Mouse (Mus musculus) MEL (cell line): Measurements from ENCODE around the gene Madd. TPM values are rescaled to one million over a fixed set of nuclear protein-coding genes. Genes with fewer than 3 reads are reported as not detected.
A peak's percentile ranks its signal among the peaks of the same experiment; 100 is the strongest.

Experiments used
- DNase-seq: peaks from one replicate; pipeline ENCODE4 v3.0.0; 2011; ENCODE audit warnings: low read depth, low spot score
- H3K27ac ChIP-seq: 2 replicates; pipeline ENCODE4 v1.5.1; 2012; ENCODE audit warnings: low read depth, mild to moderate bottlenecking, control low read depth, low read length, moderate library complexity; ENCODE audit not compliant: control insufficient read depth
- H3K27me3 ChIP-seq, 2 experiments: fragments of 150-350 bp in 1 of 2; sonication (generic) in 1 of 2; 2 replicates each; pipeline ENCODE4 v1.6.1; 2012; ENCODE audit warnings: low read length in 2 of 2, mild to moderate bottlenecking in 2 of 2, improper control_type of control experiment in 1 of 2, moderate library complexity in 1 of 2; ENCODE audit not compliant: insufficient read depth in 2 of 2, control insufficient read depth in 1 of 2
- H3K36me3 ChIP-seq, 2 experiments: 2 replicates each; pipeline ENCODE4 v1.6.1; 2012 to 2014; ENCODE audit warnings: low read length in 2 of 2, improper control_type of control experiment in 1 of 2, inconsistent platforms in 1 of 2, mild to moderate bottlenecking in 1 of 2; ENCODE audit not compliant: insufficient read depth in 2 of 2, control insufficient read depth in 1 of 2
- H3K4me1 ChIP-seq, 2 experiments: fragments of 150-350 bp in 1 of 2; sonication (generic) in 1 of 2; 2 replicates each; pipeline ENCODE4 v1.6.1; 2012; ENCODE audit warnings: low read length in 2 of 2, improper control_type of control experiment in 1 of 2, mild to moderate bottlenecking in 1 of 2; ENCODE audit not compliant: insufficient read depth in 2 of 2, control insufficient read depth in 1 of 2
- H3K4me3 ChIP-seq, 2 experiments: fragments of 150-350 bp in 1 of 2; sonication (generic) in 1 of 2; 2 replicates each; pipeline ENCODE4 v1.5.1; 2012; ENCODE audit warnings: low read depth in 2 of 2, low read length in 2 of 2, mild to moderate bottlenecking in 2 of 2, moderate library complexity in 2 of 2, control low read depth in 1 of 2, improper control_type of control experiment in 1 of 2; ENCODE audit not compliant: control insufficient read depth in 1 of 2, insufficient read depth in 1 of 2
- H3K79me2 ChIP-seq: 2 replicates; pipeline ENCODE4 v1.6.1; 2012; ENCODE audit warnings: mild to moderate bottlenecking, low read length, moderate library complexity; ENCODE audit not compliant: control insufficient read depth, poor library complexity, insufficient read depth
- H3K9ac ChIP-seq: 2 replicates; pipeline ENCODE4 v1.6.1; 2012; ENCODE audit warnings: low read depth, mild to moderate bottlenecking, control low read depth, low read length, moderate library complexity; ENCODE audit not compliant: control insufficient read depth, poor library complexity, severe bottlenecking
- H3K9me3 ChIP-seq: fragments of 150-350 bp; sonication (generic); replicated peaks from 2 replicates; pipeline ENCODE4 v1.6.1; 2012; ENCODE audit warnings: mild to moderate bottlenecking, low read length, improper control_type of control experiment, moderate library complexity; ENCODE audit not compliant: insufficient read depth
- CHD1 ChIP-seq: IDR thresholded peaks from 2 replicates; pipeline ENCODE4 v1.6.1; 2012; ENCODE audit warnings: low read depth, mild to moderate bottlenecking, inconsistent platforms, low read length, improper control_type of control experiment
- CHD2 ChIP-seq: IDR thresholded peaks from 2 replicates; pipeline ENCODE4 v1.6.1; 2011; ENCODE audit warnings: low read length, improper control_type of control experiment
- E2F4 ChIP-seq: IDR thresholded peaks from 2 replicates; pipeline ENCODE4 v1.6.1; 2011; ENCODE audit warnings: low read depth, low read length, improper control_type of control experiment, borderline replicate concordance
- ELF1 ChIP-seq: IDR thresholded peaks from 2 replicates; pipeline ENCODE4 v1.6.1; 2014; ENCODE audit warnings: low read depth, mild to moderate bottlenecking, inconsistent platforms, low read length, improper control_type of control experiment, moderate library complexity
- GATA1 ChIP-seq: IDR thresholded peaks from 2 replicates; pipeline ENCODE4 v1.6.1; 2011; ENCODE audit warnings: low read depth, low read length, improper control_type of control experiment
- MAFK ChIP-seq: IDR thresholded peaks from 2 replicates; pipeline ENCODE4 v1.6.1; 2011; ENCODE audit warnings: low read depth, mild to moderate bottlenecking, low read length, improper control_type of control experiment, borderline replicate concordance
- MAZ ChIP-seq: IDR thresholded peaks from 2 replicates; pipeline ENCODE4 v1.6.1; 2012; ENCODE audit warnings: low read depth, mild to moderate bottlenecking, inconsistent platforms, low read length, improper control_type of control experiment
- MYC ChIP-seq: IDR thresholded peaks from 2 replicates; pipeline ENCODE4 v1.6.1; 2011; ENCODE audit warnings: low read depth, mild to moderate bottlenecking, low read length, improper control_type of control experiment, moderate library complexity
- NRF1 ChIP-seq: IDR thresholded peaks from 2 replicates; pipeline ENCODE4 v1.6.1; 2014; ENCODE audit warnings: low read depth, mild to moderate bottlenecking, inconsistent platforms, low read length, improper control_type of control experiment, moderate library complexity; ENCODE audit not compliant: poor library complexity, insufficient read depth, severe bottlenecking
- POLR2A ChIP-seq, 2 experiments: IDR thresholded peaks; 2 replicates each; pipeline ENCODE4 v1.6.1; 2011 to 2012; ENCODE audit warnings: low read length in 2 of 2, mild to moderate bottlenecking in 2 of 2, control low read depth in 1 of 2, improper control_type of control experiment in 1 of 2, low read depth in 1 of 2, moderate library complexity in 1 of 2; ENCODE audit not compliant: control insufficient read depth in 1 of 2, insufficient read depth in 1 of 2, poor library complexity in 1 of 2
- POLR2AphosphoS2 ChIP-seq: IDR thresholded peaks from 2 replicates; pipeline ENCODE4 v1.6.1; 2011; ENCODE audit warnings: low read length, improper control_type of control experiment
- POLR2AphosphoS5 ChIP-seq: IDR thresholded peaks from 2 replicates; pipeline ENCODE4 v1.6.1; 2012; ENCODE audit warnings: low read depth, borderline replicate concordance, mild to moderate bottlenecking, inconsistent platforms, low read length, moderate library complexity, mixed read lengths
- SMC3 ChIP-seq: IDR thresholded peaks from 2 replicates; pipeline ENCODE4 v1.6.1; 2011; ENCODE audit warnings: low read depth, low read length, improper control_type of control experiment
- TAL1 ChIP-seq: IDR thresholded peaks from 2 replicates; pipeline ENCODE4 v1.6.1; 2012; ENCODE audit warnings: mild to moderate bottlenecking, inconsistent platforms, low read length, moderate library complexity, mixed read lengths
- TCF12 ChIP-seq: IDR thresholded peaks from 2 replicates; pipeline ENCODE4 v1.6.1; 2014; ENCODE audit warnings: low read depth, mild to moderate bottlenecking, inconsistent platforms, low read length, improper control_type of control experiment, moderate library complexity
- UBTF ChIP-seq: IDR thresholded peaks from 2 replicates; pipeline ENCODE4 v1.6.1; 2012; ENCODE audit warnings: low read depth, mild to moderate bottlenecking, inconsistent platforms, low read length, improper control_type of control experiment, moderate library complexity, borderline replicate concordance; ENCODE audit not compliant: insufficient read depth
- USF2 ChIP-seq, 2 experiments: IDR thresholded peaks; 2 replicates each; pipeline ENCODE4 v1.6.1; 2011 to 2012; ENCODE audit warnings: improper control_type of control experiment in 2 of 2, low read length in 2 of 2, borderline replicate concordance in 1 of 2, inconsistent platforms in 1 of 2, low read depth in 1 of 2, mild to moderate bottlenecking in 1 of 2; ENCODE audit not compliant: insufficient read depth in 1 of 2
- ZC3H11A ChIP-seq: IDR thresholded peaks from 2 replicates; pipeline ENCODE4 v1.6.1; 2012; ENCODE audit warnings: low read depth, mild to moderate bottlenecking, inconsistent platforms, low read length, improper control_type of control experiment
- ZNF384 ChIP-seq: IDR thresholded peaks from 2 replicates; pipeline ENCODE4 v1.6.1; 2012; ENCODE audit warnings: low read depth, mild to moderate bottlenecking, inconsistent platforms, low read length, improper control_type of control experiment
- polyA plus RNA-seq, 2 experiments: library from polyadenylated mRNA; stranded (reverse) in 1 of 2; unstranded in 1 of 2; fragments of >175 nt in 1 of 2; fragments of >200 nt in 1 of 2; gene quantifications; 2 replicates each; pipeline versions ENCODE4 v1.2.1 to v1.2.4; 2012; ENCODE audit warnings: low replicate concordance in 2 of 2, low read depth in 1 of 2; ENCODE audit not compliant: insufficient read length in 2 of 2, insufficient read depth in 1 of 2, missing spikeins in 1 of 2
- total RNA-seq: library from RNA; depleted of rRNA; stranded (reverse); fragments of 300-350 nt; gene quantifications from 2 replicates; pipeline ENCODE4 v1.2.3, GENCODE M21; 2012

Madd gene
- total and polyA plus RNA-seq, 3 experiments = 17.5 to 27.4 TPM; not detected in 1

GRCm38 (mm10) chr2:91143401-91143800 is 40.2 kb downstream of the Madd start:
- H3K27ac ChIP-seq = no peak overlapping the region
- H3K79me2 ChIP-seq = no peaks in the 10 kb centered on the region
- no peaks in the 10 kb centered on the region for H3K4me1 ChIP-seq
- H3K4me3 ChIP-seq = no peak overlapping the region
- no peaks in the 10 kb centered on the region for H3K27me3 ChIP-seq
- DNase-seq = no peak
- no peak overlapping the region for H3K9ac ChIP-seq
- H3K36me3 ChIP-seq = no peaks in the 10 kb centered on the region; a peak in 1 of 4 replicates
- TF ChIP-seq POLR2A (IDR thresholded peaks at IDR 0.05; ENCODE audit: control insufficient read depth in 1 of 2, insufficient read depth in 1 of 2, low read depth in 1 of 2, low read length in 2 of 2, poor library complexity in 1 of 2) = no peak
- no peak for TF ChIP-seq MAFK
- no peak for TF ChIP-seq ZC3H11A
- no peaks in the 10 kb centered on the region for H3K9me3 ChIP-seq

- DNase-seq = no peak
- Histone ChIP-seq H3K9me3 (no peaks in the 10 kb centered on the region), H3K27ac (no peak overlapping the region), H3K79me2 (no peaks in the 10 kb centered on the region), H3K36me3 (no peaks in the 10 kb centered on the region; a peak in 2 of 4 replicates), H3K27me3 (no peaks in the 10 kb centered on the region), H3K4me3 (no peak overlapping the region)
- TF ChIP-seq POLR2AphosphoS2 (no peak), E2F4 (no peak), POLR2AphosphoS5 (no peak), UBTF (no peak), NRF1 (no peak), SMC3 (no peak), TCF12 (no peak), ZNF384 (0 out of 2 replicates have a peak, but pooled peaks have one; percentile 35), CHD1 (no peak)
- TF ChIP-seq, all 39 proteins: peak for 1
- Histone ChIP-seq H3K9ac (no peak overlapping the region), H3K4me1 (no peaks in the 10 kb centered on the region)
Measured at GRCm38 (mm10) chr2:91142920-91143319, 40.7 kb downstream of the Madd start.

GRCm38 (mm10) chr2:91139764-91140163 is 43.9 kb downstream of the Madd start:
- no peak for TF ChIP-seq USF2 (IDR thresholded peaks at IDR 0.05; ENCODE audit: borderline replicate concordance in 1 of 2, insufficient read depth in 1 of 2, low read depth in 1 of 2, low read length in 2 of 2)
- TF ChIP-seq TAL1 = no peak
- no peak for TF ChIP-seq CHD2
- no peak for TF ChIP-seq ZC3H11A
- no peak for TF ChIP-seq MAFK
- TF ChIP-seq TCF12 = no peak
- TF ChIP-seq ZNF384 = no peak
- no peak for TF ChIP-seq MAZ
- TF ChIP-seq POLR2AphosphoS2 = no peak
- TF ChIP-seq POLR2A (IDR thresholded peaks at IDR 0.05; ENCODE audit: control insufficient read depth in 1 of 2, insufficient read depth in 1 of 2, low read depth in 1 of 2, low read length in 2 of 2, poor library complexity in 1 of 2) = no peak
- TF ChIP-seq GATA1 = no peak
- TF ChIP-seq POLR2AphosphoS5 = no peak
- no peak for TF ChIP-seq UBTF
- no peak for TF ChIP-seq ELF1
- TF ChIP-seq MYC = no peak
- no peak for DNase-seq
- no peak overlapping the region for H3K4me3 ChIP-seq

More at GRCm38 (mm10) chr2:91139764-91140163, 43.9 kb downstream of the Madd start:
- no peak overlapping the region for H3K9ac ChIP-seq
- H3K79me2 ChIP-seq = no peaks in the 10 kb centered on the region
- no peak overlapping the region for H3K27ac ChIP-seq
- H3K9me3 ChIP-seq = no peaks in the 10 kb centered on the region
- no peaks in the 10 kb centered on the region for H3K27me3 ChIP-seq
- H3K4me1 ChIP-seq = no peaks in the 10 kb centered on the region
- H3K36me3 ChIP-seq = no peaks in the 10 kb centered on the region; a peak in 1 of 4 replicates
